Mouse (Mus musculus): Measurements from ENCODE around the gene Foxp1.

DNA sequence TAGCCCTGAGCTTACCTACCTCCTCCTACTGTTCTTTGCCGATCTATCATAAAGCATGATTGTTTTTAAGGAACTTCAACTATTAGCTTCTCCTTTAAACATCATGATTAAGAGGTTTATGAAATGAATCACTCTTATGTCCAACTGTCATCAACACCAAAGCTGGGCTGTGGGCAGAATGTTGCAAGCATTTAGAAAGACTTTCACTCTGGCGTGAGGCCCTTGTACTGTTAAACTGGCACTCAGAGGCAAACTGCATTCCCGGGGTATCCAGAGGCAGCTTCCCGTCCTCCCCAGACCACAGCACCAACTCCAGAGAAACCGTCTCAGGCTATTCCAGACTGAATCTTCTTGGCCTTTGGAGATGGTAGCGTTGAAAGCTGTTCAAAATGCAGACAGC, 86.2 kb downstream of the Foxp1 start:
- TF ChIP-seq POLR2A (IDR thresholded peaks at IDR 0.05; ENCODE audit: borderline replicate concordance, extremely low read depth, insufficient read depth, insufficient read length, poor library complexity, severe bottlenecking) (no peak), CTCF (IDR thresholded peaks at IDR 0.05; ENCODE audit: borderline replicate concordance, extremely low read depth, insufficient read depth, insufficient read length) (no peak)

All from brain, embryonic 14.5 days (tissue).